Mouse (Mus musculus) C2C12 (cell line): Measurements from ENCODE around the gene Mcm5.

Source experiments
- CTCF ChIP-seq: IDR thresholded peaks from one replicate; pipeline ENCODE4 v1.5.1; 2011; ENCODE audit not compliant: control insufficient read depth, insufficient read depth, insufficient read length
- MAX ChIP-seq: IDR thresholded peaks from one replicate; pipeline ENCODE4 v1.6.1; 2011; ENCODE audit warnings: mild to moderate bottlenecking, control low read depth
- USF1 ChIP-seq: IDR thresholded peaks from one replicate; pipeline ENCODE4 v1.6.1; 2011; ENCODE audit warnings: low read depth, mild to moderate bottlenecking, control low read depth, moderate library complexity

DNA sequence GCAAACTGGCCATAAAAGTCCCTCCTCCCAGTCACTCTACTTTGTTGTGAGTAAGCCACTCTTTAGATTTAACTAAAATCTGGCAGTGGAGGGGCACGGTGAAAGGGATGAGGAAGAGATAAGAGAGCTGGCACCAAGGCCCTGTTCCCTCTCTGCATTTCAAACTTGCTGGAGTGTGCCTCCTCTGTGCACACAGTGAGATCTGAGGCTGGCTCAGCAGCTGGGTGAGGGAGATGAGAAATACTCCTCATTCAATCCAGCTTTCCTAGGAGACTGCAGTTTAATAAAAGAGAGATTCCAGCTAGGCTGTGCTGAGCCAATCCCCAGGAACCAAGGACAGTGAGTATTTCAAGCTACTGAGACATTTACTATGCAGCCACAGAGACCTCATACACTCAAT, 26.4 kb downstream of the Mcm5 start:
- no peak for TF ChIP-seq MAX
- no peak for TF ChIP-seq CTCF
- no peak for TF ChIP-seq USF1
